Mouse (Mus musculus) adrenal gland, adult 2 months (tissue): Measurements from ENCODE around the gene C3ar1. TPM values are rescaled to one million over a fixed set of nuclear protein-coding genes. Genes with fewer than 3 reads are reported as not detected.

Experiments
- microRNA-seq, 2 experiments: library from miRNA; unstranded; fragments of <30 nt; microRNA quantifications; one replicate each; pipeline ENCODE4 v1.2.0; 2021
- polyA plus RNA-seq: library from polyadenylated mRNA; depleted of rRNA; stranded (reverse); fragments of >200 nt; gene quantifications from 2 replicates; pipeline ENCODE4 v1.2.3, GENCODE M21; 2012; rRNA removed
- total RNA-seq, 2 experiments: library from RNA; stranded (reverse); gene quantifications; 2 replicates each; pipeline ENCODE4 v1.2.3; 2021

The C3ar1 gene
- total and polyA plus RNA-seq, 3 experiments = 2.6 to 6.7 (median 3.0) TPM

Small RNA genes within 50 kb of the gene (microRNA-seq; reads per million reads assigned to microRNA genes)
- 0 to 0.22 reads per million in 2 experiments for gene Mir7231

Other genes starting within 250 kb of the C3ar1 start
- gene Gdf3, start 246.1 kb downstream of the C3ar1 start, total RNA-seq = not detected
- 0.04 and 0.08 TPM in 2 replicates for gene Gdf3, start 246.1 kb downstream of the C3ar1 start, polyA plus RNA-seq
- gene Dppa3, start 229.8 kb downstream of the C3ar1 start, total RNA-seq = not detected
- not detected in 2 replicates for gene Dppa3, start 229.8 kb downstream of the C3ar1 start, polyA plus RNA-seq
- not detected for gene Nanog, start 148.7 kb downstream of the C3ar1 start, total RNA-seq
- not detected in 2 replicates for gene Nanog, start 148.7 kb downstream of the C3ar1 start, polyA plus RNA-seq
- 10 to 100 TPM in 1 of 2 experiments, 1 to 10 TPM in 1; 5.2 to 10.5 TPM for gene Slc2a3, start 54.5 kb downstream of the C3ar1 start, total RNA-seq
- gene Slc2a3, start 54.5 kb downstream of the C3ar1 start, polyA plus RNA-seq = 2.1 and 2.2 TPM in 2 replicates
- 10 to 100 TPM; 20.0 to 24.4 TPM for gene Foxj2, start 36.2 kb downstream of the C3ar1 start, total RNA-seq
- 12.4 and 14.8 TPM in 2 replicates for gene Foxj2, start 36.2 kb downstream of the C3ar1 start, polyA plus RNA-seq
- 10 to 100 TPM; 51.3 to 55.3 TPM for gene Necap1, start 18.3 kb upstream of the C3ar1 start, total RNA-seq
- gene Necap1, start 18.3 kb upstream of the C3ar1 start, polyA plus RNA-seq = 10.7 and 12.4 TPM in 2 replicates
- gene Clec4a1, start 65.7 kb upstream of the C3ar1 start, total RNA-seq = 1 to 10 TPM; 2.6 to 3.5 TPM
- 0.33 and 0.42 TPM in 2 replicates for gene Clec4a1, start 65.7 kb upstream of the C3ar1 start, polyA plus RNA-seq
- gene Clec4a3, start 96.4 kb upstream of the C3ar1 start, total RNA-seq = 1 to 10 TPM; 3.7 to 3.8 TPM
- not detected in 2 replicates for gene Clec4a3, start 96.4 kb upstream of the C3ar1 start, polyA plus RNA-seq
- gene Clec4a4, start 134.2 kb upstream of the C3ar1 start, total RNA-seq = not detected
- not detected in 2 replicates for gene Clec4a4, start 134.2 kb upstream of the C3ar1 start, polyA plus RNA-seq
- gene Clec4b1, start 193.8 kb upstream of the C3ar1 start, total RNA-seq = 1 to 10 TPM in 1 of 2 experiments, under 1 TPM in 1; 0.40 to 1.2 TPM
- gene Clec4b1, start 193.8 kb upstream of the C3ar1 start, polyA plus RNA-seq = 0.25 and 0.32 TPM in 2 replicates